Mouse (Mus musculus) megakaryocyte, embryonic 14.5 days (primary cell): Measurements from ENCODE around the gene Tcl1b5. TPM values are rescaled to one million over a fixed set of nuclear protein-coding genes. Genes with fewer than 3 reads are reported as not detected.
"Not testable (repeated sequence)": the region's sequence is repeated elsewhere in the genome, so short reads cannot be mapped to it uniquely, and the experiment has no call there.

ENCODE experiments used
- H3K27me3 ChIP-seq: replicated peaks from 2 replicates; pipeline ENCODE3; 2012; ENCODE audit warnings: inconsistent platforms
- H3K36me3 ChIP-seq: replicated peaks from 2 replicates; pipeline ENCODE3; 2012; ENCODE audit warnings: low read length, inconsistent platforms, mixed read lengths
- H3K4me1 ChIP-seq: 2 replicates; pipeline ENCODE4 v1.6.1; 2012; ENCODE audit warnings: inconsistent platforms
- H3K4me3 ChIP-seq: replicated peaks from 2 replicates; pipeline ENCODE3; 2012; ENCODE audit warnings: moderate library complexity, mild to moderate bottlenecking, inconsistent platforms
- H3K9me3 ChIP-seq: 2 replicates; pipeline ENCODE4 v1.6.1; 2012; ENCODE audit warnings: inconsistent platforms
- FLI1 ChIP-seq: IDR thresholded peaks from 2 replicates; pipeline ENCODE4 v1.6.1; 2012; ENCODE audit warnings: low read length, inconsistent platforms, mixed read lengths
- GATA1 ChIP-seq: IDR thresholded peaks from 3 replicates; pipeline ENCODE4 v1.6.1; 2012; ENCODE audit warnings: mixed read lengths, low read length, inconsistent platforms, borderline replicate concordance
- polyA plus RNA-seq: library from polyadenylated mRNA; stranded (reverse); fragments of >175 nt; gene quantifications from 2 replicates; pipeline ENCODE4 v1.2.3, GENCODE M21; 2012; ENCODE audit warnings: low replicate concordance; ENCODE audit not compliant: insufficient read depth

Tcl1b5 gene
- polyA plus RNA-seq: not detected in 2 replicates

DNA sequence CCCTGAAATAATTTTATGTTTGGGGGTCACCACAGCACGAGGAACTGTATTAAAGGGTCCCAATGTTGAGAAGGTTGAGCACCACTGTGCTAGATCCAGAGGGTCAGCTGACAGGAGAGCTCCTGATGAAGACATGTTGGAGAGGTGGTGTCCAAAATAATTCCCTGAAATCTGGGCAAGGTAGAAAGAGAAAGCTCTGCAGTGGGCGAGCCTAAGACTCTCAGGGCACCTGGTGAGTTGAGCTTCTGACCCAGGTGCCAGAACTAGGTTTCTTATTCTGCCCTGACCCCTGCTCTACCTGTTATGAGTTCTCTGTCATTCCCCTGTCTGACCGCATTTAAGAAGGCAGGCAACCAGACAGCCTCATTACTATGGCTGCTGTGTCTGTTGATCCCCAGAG, at the start of gene Tcl1b5:
Gene Tcl1b5, plus strand, starts transcription at position 301 of the 400 bp plus-strand sequence.
- not testable (repeated sequence) for H3K9me3 ChIP-seq, H3K27me3 ChIP-seq, H3K36me3 ChIP-seq, H3K4me1 ChIP-seq, H3K4me3 ChIP-seq

DNA sequence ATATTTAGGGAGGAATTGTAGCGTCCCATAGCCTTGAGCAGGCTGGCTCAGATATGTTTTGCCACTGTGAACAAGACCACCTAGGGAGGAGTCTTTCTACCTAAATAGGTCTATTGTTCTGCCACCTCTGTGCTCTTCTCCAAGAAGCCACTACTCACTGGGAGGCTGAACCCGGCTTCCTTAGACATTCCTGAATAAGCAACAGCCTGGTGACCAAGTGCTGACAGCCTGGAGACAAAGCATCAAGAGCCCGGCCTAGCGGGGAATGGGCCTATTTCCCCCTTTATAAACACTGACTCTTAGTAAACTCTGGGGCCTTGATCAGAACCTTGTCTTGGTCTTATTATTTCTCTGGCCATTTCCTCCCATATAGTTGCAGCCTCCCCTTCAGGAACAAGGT, 49.6 kb upstream of the Tcl1b5 start:
- H3K27me3 ChIP-seq: no peaks in the 10 kb centered on the region
- TF ChIP-seq GATA1 (no peak), FLI1 (no peak)
- no peaks in the 10 kb centered on the region for H3K36me3 ChIP-seq
- H3K4me3 ChIP-seq: no peak overlapping the region
- peaks cover 15% of the 10 kb centered on the region for H3K9me3 ChIP-seq
- H3K4me1 ChIP-seq: no peaks in the 10 kb centered on the region

DNA sequence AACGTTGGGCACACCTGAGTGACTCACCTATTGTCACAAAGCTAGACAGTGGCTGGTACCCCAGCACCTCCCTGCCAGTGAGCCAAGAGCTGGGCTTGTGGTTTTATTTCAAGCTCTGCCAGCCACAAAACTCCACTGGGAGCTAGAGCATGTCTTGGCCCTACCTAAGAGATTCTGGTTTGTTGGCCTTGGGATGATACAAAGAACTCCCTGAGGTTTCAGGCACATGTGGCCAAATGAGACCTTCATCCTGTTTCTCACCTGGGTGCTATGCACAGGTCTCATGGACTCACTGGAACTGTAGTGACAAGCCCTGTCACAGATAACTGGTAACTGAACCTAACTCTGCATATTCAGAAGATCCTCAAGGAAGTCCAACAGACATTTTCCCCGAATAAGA, 48.5 kb upstream of the Tcl1b5 start:
- H3K4me1 ChIP-seq: no peaks in the 10 kb centered on the region
- no peaks in the 10 kb centered on the region for H3K36me3 ChIP-seq
- H3K9me3 ChIP-seq: peaks cover 15% of the 10 kb centered on the region
- H3K27me3 ChIP-seq: no peaks in the 10 kb centered on the region
- TF ChIP-seq GATA1 (no peak), FLI1 (no peak)
- no peak overlapping the region for H3K4me3 ChIP-seq

DNA sequence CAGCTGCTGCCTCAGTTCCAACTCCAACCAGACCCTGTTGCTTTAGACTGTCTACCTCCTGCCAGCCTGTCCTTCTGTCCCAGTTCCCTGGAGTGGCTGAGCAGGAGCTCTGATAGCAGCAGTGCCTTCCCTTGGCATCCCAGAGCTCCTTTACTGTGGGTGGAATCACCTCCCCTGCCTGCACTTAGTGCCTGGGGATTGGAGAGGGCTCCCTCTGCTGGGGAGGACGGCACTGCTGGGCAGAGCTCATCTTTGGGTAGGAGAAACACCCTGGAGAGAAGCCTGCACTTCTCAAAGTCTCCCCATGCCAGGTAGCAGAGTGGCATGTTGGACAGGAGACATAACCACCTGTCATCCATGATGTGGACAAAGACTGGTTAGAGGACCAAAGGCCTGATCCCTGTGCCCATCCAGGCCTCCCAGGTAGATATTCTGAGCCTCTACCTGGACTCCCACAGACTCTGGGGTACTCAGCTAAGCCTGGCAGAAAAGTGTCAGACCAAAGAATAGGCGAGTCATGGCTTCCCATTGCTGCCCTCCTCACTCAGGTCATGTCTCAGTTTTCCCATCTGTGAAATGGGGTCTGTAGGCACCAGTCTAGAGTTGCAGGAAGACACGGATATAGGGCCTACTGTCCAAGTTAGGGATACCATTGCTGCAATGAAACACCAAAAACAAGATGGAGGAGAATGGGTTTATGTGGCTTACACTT, 46.5 kb upstream of the Tcl1b5 start:
- H3K9me3 ChIP-seq: peaks cover 15% of the 10 kb centered on the region

DNA sequence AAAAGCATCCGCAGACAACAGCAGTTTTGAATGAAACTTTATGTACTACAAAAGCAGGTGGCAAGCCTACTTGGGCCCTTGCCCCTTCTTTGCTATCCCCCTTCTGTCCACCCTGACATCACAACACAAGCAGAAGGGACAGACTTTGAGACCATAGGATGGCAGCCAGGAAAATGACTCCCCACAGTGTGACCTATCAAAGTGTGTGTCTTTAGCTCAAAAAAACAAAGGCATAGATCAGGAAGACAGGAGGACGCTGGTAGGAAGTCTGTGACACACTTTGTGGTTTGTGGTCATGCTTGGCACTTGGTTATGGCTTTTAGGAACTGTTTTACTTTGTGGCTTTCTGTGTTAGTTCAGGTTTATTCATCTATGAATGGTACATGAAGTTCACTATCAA, 42.0 kb upstream of the Tcl1b5 start:
- not testable (repeated sequence) for H3K27me3 ChIP-seq, H3K4me3 ChIP-seq, H3K36me3 ChIP-seq, H3K9me3 ChIP-seq, H3K4me1 ChIP-seq

More for the DNA sequence above, 46.5 kb upstream of the Tcl1b5 start:
- not testable (repeated sequence) for H3K36me3 ChIP-seq, H3K4me3 ChIP-seq, H3K4me1 ChIP-seq, H3K27me3 ChIP-seq

DNA sequence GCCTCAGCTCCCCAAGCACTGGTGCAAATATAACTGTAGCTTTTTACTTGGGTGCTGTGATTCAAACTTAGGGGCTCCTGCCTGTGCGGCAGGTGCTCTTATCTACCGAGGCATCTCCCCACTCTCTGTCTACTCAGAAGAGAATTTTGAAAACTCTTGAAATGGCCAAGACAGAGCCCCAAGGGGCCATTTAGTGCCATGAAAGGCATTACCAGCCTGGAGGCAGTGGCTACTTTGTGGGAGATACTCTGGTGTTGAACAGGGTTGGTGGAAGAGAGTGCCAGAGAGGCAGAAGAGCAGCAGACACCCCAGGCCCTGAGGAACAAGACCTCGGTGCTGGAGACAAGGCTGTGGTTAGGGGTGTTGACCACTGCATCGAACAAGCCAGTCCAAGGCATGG, 41.3 kb upstream of the Tcl1b5 start:
- not testable (repeated sequence) for H3K9me3 ChIP-seq, H3K27me3 ChIP-seq, H3K4me3 ChIP-seq, H3K36me3 ChIP-seq, H3K4me1 ChIP-seq

DNA sequence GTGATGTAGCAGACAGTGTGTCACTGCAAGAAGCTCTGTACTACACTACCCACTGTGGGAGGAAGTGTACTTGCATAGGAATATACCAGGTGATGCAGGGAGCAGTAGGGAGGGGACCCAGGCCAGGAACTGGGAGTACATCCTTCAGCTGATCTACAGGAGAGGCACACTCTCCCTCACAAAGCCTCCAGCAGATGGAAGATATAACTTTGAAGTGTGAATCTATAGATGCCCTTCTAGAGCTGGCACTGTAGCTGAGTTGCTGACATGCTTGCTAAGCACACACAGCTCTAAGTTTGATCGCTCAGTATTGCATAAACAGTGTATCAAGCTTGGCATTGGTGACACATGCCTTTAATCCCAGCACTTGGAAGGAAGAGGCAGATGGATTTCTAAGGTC, 38.4 kb upstream of the Tcl1b5 start:
- not testable (repeated sequence) for H3K4me3 ChIP-seq, H3K4me1 ChIP-seq

DNA sequence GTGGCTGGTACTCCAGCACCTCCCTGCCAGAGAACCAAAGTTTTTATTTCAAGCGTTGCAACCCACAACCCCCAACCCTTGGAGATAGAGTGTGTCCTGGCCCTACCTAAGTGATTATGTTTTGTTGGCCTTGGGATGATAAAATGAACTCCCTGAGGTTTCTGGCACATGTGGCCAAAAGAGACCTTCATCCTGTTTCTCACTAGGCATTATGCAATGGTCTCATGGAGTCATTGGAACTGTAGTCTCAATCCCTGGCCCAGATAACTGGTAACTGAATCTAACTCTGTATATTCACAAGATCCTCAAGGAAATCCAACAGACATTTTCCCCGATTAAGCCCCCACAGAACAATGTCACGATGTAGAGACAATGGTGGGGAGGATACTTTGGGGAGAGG, 33.0 kb upstream of the Tcl1b5 start:
- H3K4me3 ChIP-seq: no peak overlapping the region
- peaks cover 19% of the 10 kb centered on the region for H3K9me3 ChIP-seq

More for the DNA sequence above, 38.4 kb upstream of the Tcl1b5 start:
- peaks cover 14% of the 10 kb centered on the region; the same call in 1 of the 2 replicates for H3K9me3 ChIP-seq
- H3K27me3 ChIP-seq, H3K36me3 ChIP-seq: not testable (repeated sequence)

DNA sequence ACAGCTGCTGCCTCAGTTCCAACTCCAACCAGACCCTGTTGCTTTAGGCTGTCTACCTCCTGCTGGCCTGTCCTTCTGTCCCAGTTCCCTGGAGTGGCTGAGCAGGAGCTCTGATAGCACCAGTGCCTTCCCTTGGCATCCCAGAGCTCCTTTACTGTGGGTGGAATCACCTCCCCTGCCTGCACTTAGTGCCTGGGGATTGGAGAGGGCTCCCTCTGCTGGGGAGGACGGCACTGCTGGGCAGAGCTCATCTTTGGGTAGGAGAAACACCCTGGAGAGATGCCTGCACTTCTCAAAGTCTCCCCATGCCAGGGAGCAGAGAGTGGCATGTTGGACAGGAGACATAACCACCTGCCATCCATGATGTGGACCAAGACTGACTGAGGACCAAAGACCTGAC, 31.2 kb upstream of the Tcl1b5 start:
- H3K4me1 ChIP-seq, H3K4me3 ChIP-seq, H3K27me3 ChIP-seq, H3K36me3 ChIP-seq: not testable (repeated sequence)
- peaks cover 19% of the 10 kb centered on the region for H3K9me3 ChIP-seq

More for the DNA sequence above, 33.0 kb upstream of the Tcl1b5 start:
- TF ChIP-seq GATA1 (no peak), FLI1 (no peak)
- H3K4me1 ChIP-seq: no peaks in the 10 kb centered on the region
- H3K27me3 ChIP-seq: no peaks in the 10 kb centered on the region
- H3K36me3 ChIP-seq: no peaks in the 10 kb centered on the region

DNA sequence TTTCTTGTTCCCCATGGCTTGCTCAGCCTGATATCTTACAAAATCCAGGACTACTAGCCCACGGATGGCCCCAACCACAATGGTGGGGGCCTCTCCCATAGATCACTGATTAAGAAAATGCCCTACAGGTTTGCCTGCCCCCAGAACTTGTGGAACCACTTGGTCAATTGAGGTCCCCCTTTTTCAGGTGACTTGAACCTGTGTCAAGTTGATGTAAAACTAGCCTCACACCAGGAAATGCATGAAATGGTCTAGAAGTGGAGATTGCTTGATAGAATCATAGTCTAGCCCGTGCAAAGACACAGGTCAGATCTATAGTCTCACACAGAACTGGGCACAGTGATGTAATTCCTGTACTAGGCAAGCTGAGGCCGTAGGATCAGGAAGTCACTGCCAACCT, 30.4 kb upstream of the Tcl1b5 start, which contains the start of gene Tcl1b2:
Gene Tcl1b2, plus strand, starts transcription at position 301 of the 400 bp plus-strand sequence.
- Histone ChIP-seq H3K27me3 (no peaks in the 10 kb centered on the region), H3K9me3 (peaks cover 23% of the 10 kb centered on the region), H3K4me3 (no peak within 1 kb of the TSS), H3K4me1 (no peaks in the 10 kb centered on the region), H3K36me3 (no peaks in the 10 kb centered on the region)
- no peak for TF ChIP-seq GATA1
- no peak for TF ChIP-seq FLI1

DNA sequence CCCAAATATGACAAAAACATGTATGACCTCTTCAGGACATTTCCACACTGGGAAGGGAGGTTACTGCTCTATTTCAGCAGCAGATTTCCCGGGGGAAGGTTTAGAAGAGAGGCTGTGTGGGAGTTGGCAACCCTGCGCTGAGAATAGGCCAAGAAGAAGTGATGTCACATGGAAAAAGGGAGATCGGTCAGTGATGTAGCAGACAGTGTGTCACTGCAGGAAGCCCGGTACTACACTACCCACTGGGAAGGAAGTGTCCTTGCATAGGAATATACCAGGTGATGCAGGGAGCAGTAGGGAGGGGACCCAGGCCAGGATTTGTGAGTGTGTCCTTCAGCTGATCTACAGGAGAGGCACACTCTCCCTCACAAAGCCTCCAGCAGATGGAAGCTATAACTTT, 20.9 kb upstream of the Tcl1b5 start:
- H3K9me3 ChIP-seq: peaks cover 29% of the 10 kb centered on the region
- H3K27me3 ChIP-seq, H3K36me3 ChIP-seq, H3K4me3 ChIP-seq, H3K4me1 ChIP-seq: not testable (repeated sequence)
